Mouse (Mus musculus): ENCODE results near the gene Nkg7.

DNA sequence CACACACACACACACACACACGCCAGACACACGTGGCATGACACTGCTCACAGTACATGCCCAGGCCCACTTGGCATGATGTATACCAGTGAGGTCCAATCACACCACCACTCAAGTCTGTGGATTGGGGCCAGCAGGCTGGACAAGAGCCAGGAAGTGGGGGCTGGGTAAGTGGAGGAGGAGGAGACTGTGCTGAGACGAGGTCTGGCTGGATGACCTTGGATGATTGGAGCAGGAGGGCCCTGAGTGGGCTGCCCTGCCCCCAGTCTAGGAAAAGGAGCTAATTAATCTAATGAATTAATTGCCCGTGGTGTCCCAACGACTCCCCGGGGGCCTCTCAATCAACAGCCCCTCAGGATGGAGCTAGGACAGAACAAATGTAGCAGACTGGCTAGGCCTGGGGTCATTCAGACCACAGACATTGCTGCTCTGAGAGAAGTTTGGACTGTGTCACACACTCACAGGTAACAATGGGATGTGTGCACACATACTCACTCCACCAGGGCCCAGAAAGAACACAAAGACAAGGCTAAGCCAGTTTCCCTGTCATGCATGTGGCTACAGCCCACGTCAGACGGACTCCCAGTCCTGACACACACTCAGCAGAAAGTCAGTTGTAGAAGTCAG lies 45.3 kb downstream of the Nkg7 start:
- TF ChIP-seq MAFK (IDR thresholded peaks at IDR 0.05; ENCODE audit: insufficient read depth, low read depth, low read length) (no peak), HCFC1 (IDR thresholded peaks at IDR 0.05; ENCODE audit: borderline replicate concordance, insufficient read depth, low read length) (no peak), ZNF384 (IDR thresholded peaks at IDR 0.05; ENCODE audit: low read depth, low read length) (no peak), ZC3H11A (IDR thresholded peaks at IDR 0.05; ENCODE audit: borderline replicate concordance, low read depth, low read length) (no peak)
